Mouse (Mus musculus) embryonic facial prominence, embryonic 15.5 days (tissue): ENCODE measurements around the gene Prkacb. TPM values are rescaled to one million over a fixed set of nuclear protein-coding genes. Genes with fewer than 3 reads are reported as not detected.
A peak's percentile ranks its signal among the peaks of the same experiment; 100 is the strongest.

ENCODE experiments used
- ATAC-seq: fragments of 200-750 bp; cut with Nextera tagmentation; 2 replicates; pipeline ENCODE4 v1.8.0; 2017; ENCODE audit warnings: low read depth, moderate TSS enrichment; ENCODE audit not compliant: insufficient number of reproducible peaks, low FRiP score, low TSS enrichment
- H3K27ac ChIP-seq: fragments of 300-500 bp; sonication (generic); replicated peaks from 2 replicates; pipeline ENCODE4 v1.5.1; 2015; ENCODE audit warnings: mild to moderate bottlenecking, inconsistent platforms
- H3K27me3 ChIP-seq: fragments of 300-500 bp; sonication (generic); 2 replicates; pipeline ENCODE4 v1.6.1; 2015; ENCODE audit warnings: inconsistent platforms
- H3K36me3 ChIP-seq: fragments of 300-500 bp; sonication (generic); 2 replicates; pipeline ENCODE4 v1.6.1; 2015; ENCODE audit warnings: mild to moderate bottlenecking, inconsistent platforms
- H3K4me1 ChIP-seq: fragments of 300-500 bp; sonication (generic); 2 replicates; pipeline ENCODE4 v1.6.1; 2015; ENCODE audit warnings: inconsistent platforms
- H3K4me2 ChIP-seq: fragments of 300-500 bp; sonication (generic); replicated peaks from 2 replicates; pipeline ENCODE4 v1.6.1; 2015; ENCODE audit warnings: mild to moderate bottlenecking, inconsistent platforms
- H3K4me3 ChIP-seq: fragments of 300-500 bp; sonication (generic); replicated peaks from 2 replicates; pipeline ENCODE4 v1.5.1; 2015; ENCODE audit warnings: mild to moderate bottlenecking, inconsistent platforms
- H3K9ac ChIP-seq: fragments of 300-500 bp; sonication (generic); 2 replicates; pipeline ENCODE4 v1.6.1; 2015; ENCODE audit warnings: inconsistent platforms
- H3K9me3 ChIP-seq: fragments of 300-500 bp; sonication (generic); replicated peaks from 2 replicates; pipeline ENCODE4 v1.6.1; 2016; ENCODE audit warnings: inconsistent platforms
- WGBS: fragments of 180-500 bp; shearing (Covaris S2); methylation state at CpG from one replicate; pipeline ENCODE4 v1.1.7; 2015; 5-methylcytosine and 5-hydroxymethylcytosine counted together
- polyA plus RNA-seq: library from polyadenylated mRNA; unstranded; fragments of >200 nt; fragmentation: Nextera tagmentation; extraction: Ambion mirVana; gene quantifications from 2 replicates; pipeline ENCODE4 v1.2.1, GENCODE M21; 2015

Prkacb gene
- polyA plus RNA-seq, 1 experiment from 2014 or later = 60.5 TPM

- Histone ChIP-seq H3K4me1 (peaks cover 27% of the 10 kb centered on the region), H3K27me3 (no peaks in the 10 kb centered on the region), H3K9me3 (no peaks in the 10 kb centered on the region), H3K36me3 (no peaks in the 10 kb centered on the region), H3K4me2 (peak within 1 kb of the TSS; percentile 85), H3K27ac (peak within 1 kb of the TSS; percentile 63), H3K9ac (0 out of 2 replicates have a peak within 1 kb of the TSS, but pooled peaks have one; percentile 31), H3K4me3 (peak within 1 kb of the TSS; percentile 53)
- 3% methylated on average over 50 of the region's 50 CpGs for WGBS
- ATAC-seq = peak; percentile 91
These were observed 127.7 kb downstream of the Prkacb start, which contains the start of gene Samd13 for GRCm38 (mm10) chr3:146684811-146685675. TSS of gene Samd13 (minus strand) at chr3:146685592.

GRCm38 (mm10) chr3:146683095-146683494 lies 129.7 kb downstream of the Prkacb start:
- Histone ChIP-seq H3K27ac (peak overlapping the region; percentile 75; the same call in 1 of the 2 replicates), H3K9me3 (no peaks in the 10 kb centered on the region), H3K4me3 (no peak overlapping the region), H3K36me3 (no peaks in the 10 kb centered on the region), H3K4me1 (peaks cover 27% of the 10 kb centered on the region), H3K4me2 (0 out of 2 replicates have a peak overlapping the region, but pooled peaks have one; percentile 41), H3K9ac (no peak overlapping the region), H3K27me3 (no peaks in the 10 kb centered on the region)
- no peak for ATAC-seq
- 46% methylated on average over 2 of the region's 2 CpGs for WGBS

- Histone ChIP-seq H3K4me1 (peaks cover 27% of the 10 kb centered on the region), H3K36me3 (no peaks in the 10 kb centered on the region), H3K9ac (no peak overlapping the region), H3K27ac (peak overlapping the region; percentile 75), H3K27me3 (no peaks in the 10 kb centered on the region), H3K4me2 (peak overlapping the region; percentile 41), H3K9me3 (no peaks in the 10 kb centered on the region), H3K4me3 (peak overlapping the region; percentile 31)
- 19% methylated on average over 13 of the region's 13 CpGs for WGBS
- peak; percentile 44 for ATAC-seq
These were observed 130.6 kb downstream of the Prkacb start for GRCm38 (mm10) chr3:146682140-146682651.

- Histone ChIP-seq H3K9me3 (no peaks in the 10 kb centered on the region), H3K27ac (peak overlapping the region; percentile 58; the same call in 1 of the 2 replicates), H3K9ac (no peak overlapping the region), H3K4me2 (peak overlapping the region; percentile 41), H3K4me1 (peaks cover 27% of the 10 kb centered on the region), H3K4me3 (peak overlapping the region; percentile 31), H3K27me3 (no peaks in the 10 kb centered on the region), H3K36me3 (no peaks in the 10 kb centered on the region)
- ATAC-seq = no peak
- 50% methylated on average over 8 of the region's 8 CpGs for WGBS
These were observed 131.1 kb downstream of the Prkacb start for GRCm38 (mm10) chr3:146681696-146682095.

GRCm38 (mm10) chr3:146680625-146681024 lies 132.2 kb downstream of the Prkacb start:
- peaks cover 22% of the 10 kb centered on the region for H3K4me1 ChIP-seq
- 89% methylated on average over 13 of the region's 13 CpGs for WGBS
- H3K4me2 ChIP-seq = no peak overlapping the region
- H3K9ac ChIP-seq = no peak overlapping the region
- no peaks in the 10 kb centered on the region for H3K36me3 ChIP-seq
- H3K27me3 ChIP-seq = no peaks in the 10 kb centered on the region
- no peak overlapping the region for H3K4me3 ChIP-seq
- H3K9me3 ChIP-seq = no peaks in the 10 kb centered on the region
- ATAC-seq = no peak
- H3K27ac ChIP-seq = no peak overlapping the region

GRCm38 (mm10) chr3:146679646-146680045 lies 133.1 kb downstream of the Prkacb start:
- ATAC-seq = no peak
- Histone ChIP-seq H3K9me3 (no peaks in the 10 kb centered on the region), H3K4me3 (no peak overlapping the region), H3K27ac (no peak overlapping the region), H3K9ac (no peak overlapping the region), H3K4me2 (no peak overlapping the region), H3K4me1 (peaks cover 14% of the 10 kb centered on the region), H3K36me3 (no peaks in the 10 kb centered on the region), H3K27me3 (no peaks in the 10 kb centered on the region)
- 89% methylated on average over 16 of the region's 16 CpGs for WGBS

Other genes with a start within 250 kb of the Prkacb start
- gene Uox, start 242.6 kb downstream of the Prkacb start, polyA plus RNA-seq = 1.2 and 1.9 TPM in 2 replicates
- 0.21 and 0.48 TPM in 2 replicates for gene Dnase2b, start 197.4 kb downstream of the Prkacb start, polyA plus RNA-seq
- 0.23 and 0.24 TPM in 2 replicates for gene 4930503B20Rik, start 161.7 kb downstream of the Prkacb start, polyA plus RNA-seq
- 1.2 and 1.4 TPM in 2 replicates for gene Samd13, start 127.4 kb downstream of the Prkacb start, polyA plus RNA-seq
- gene Ttll7, start 39.4 kb upstream of the Prkacb start, polyA plus RNA-seq = 2.9 and 3.9 TPM in 2 replicates